Mouse (Mus musculus): ENCODE measurements around the gene Cd276. TPM values are rescaled to one million over a fixed set of nuclear protein-coding genes. Genes with fewer than 3 reads are reported as not detected.

Gene Cd276
- total and polyA plus RNA-seq, 2 experiments from 2014 or later = 26.0 to 26.2 TPM

DNA sequence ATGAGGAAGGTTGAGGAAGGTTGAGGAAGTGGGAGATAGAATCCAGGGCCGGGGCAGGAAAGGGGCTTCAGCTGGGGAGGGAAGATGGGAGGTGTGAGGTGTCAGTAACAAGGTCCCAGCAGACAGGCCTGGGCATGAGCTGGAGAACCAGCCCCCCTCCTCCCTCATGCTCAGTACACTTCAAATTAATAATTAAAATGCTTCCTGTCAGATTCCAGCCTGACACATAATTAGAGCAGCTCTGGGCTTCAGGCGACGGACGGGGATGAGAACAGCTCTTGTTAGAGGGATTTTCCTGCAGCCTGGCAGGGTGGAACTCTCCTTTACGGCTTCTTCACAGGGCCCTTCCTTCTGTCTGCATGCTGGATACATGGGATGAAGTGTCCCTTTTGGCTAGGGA lies 41.5 kb downstream of the Cd276 start:
- no peaks in the 10 kb centered on the region for H3K36me3 ChIP-seq (ENCODE audit: insufficient read depth)
- DNase-seq = no peak
- H3K4me2 ChIP-seq (ENCODE audit: low read depth) = no peak overlapping the region
- no peak overlapping the region for H3K9ac ChIP-seq
- no peak overlapping the region for H3K27ac ChIP-seq (ENCODE audit: low read depth, low read length)
- ATAC-seq = no peak
- H3K9me3 ChIP-seq (ENCODE audit: low read length) = no peaks in the 10 kb centered on the region
- no peaks in the 10 kb centered on the region for H3K27me3 ChIP-seq (ENCODE audit: insufficient read depth, low read length)
- no peak for TF ChIP-seq CTCF (IDR thresholded peaks at IDR 0.05; ENCODE audit: low read depth)
- H3K4me3 ChIP-seq (ENCODE audit: low read depth, low read length) = no peak overlapping the region
- WGBS = 28% methylated on average over 5 of the region's 5 CpGs
- no peaks in the 10 kb centered on the region for H3K4me1 ChIP-seq (ENCODE audit: insufficient read depth)

DNA sequence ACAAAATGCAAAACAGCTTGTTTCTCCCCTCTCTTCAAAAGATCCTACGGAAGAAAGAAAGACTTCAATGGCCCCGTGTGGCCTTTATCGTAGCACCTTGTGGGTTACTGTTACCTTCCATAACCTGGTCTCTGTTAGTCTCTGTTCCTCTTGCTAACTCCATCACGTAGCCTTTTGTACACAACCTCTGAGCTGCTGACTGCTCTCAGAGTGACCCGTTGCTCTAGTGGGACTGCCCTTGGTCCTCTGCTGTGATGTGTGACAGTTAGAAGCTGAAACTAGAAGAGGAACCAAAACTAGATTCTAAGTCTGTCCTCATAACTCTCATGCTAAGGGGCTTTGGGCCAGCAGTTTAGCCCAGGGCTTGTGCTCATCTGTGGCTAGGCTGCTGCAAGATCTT lies 44.8 kb downstream of the Cd276 start:
- WGBS = 84% methylated on average over 5 of the region's 5 CpGs
- Histone ChIP-seq H3K4me3 (ENCODE audit: low read depth, low read length) (no peak overlapping the region), H3K27me3 (ENCODE audit: insufficient read depth, low read length) (no peaks in the 10 kb centered on the region), H3K27ac (ENCODE audit: low read depth, low read length) (no peak overlapping the region), H3K36me3 (ENCODE audit: insufficient read depth) (no peaks in the 10 kb centered on the region), H3K4me2 (ENCODE audit: low read depth) (no peak overlapping the region), H3K4me1 (ENCODE audit: insufficient read depth) (no peaks in the 10 kb centered on the region), H3K9ac (no peak overlapping the region), H3K9me3 (ENCODE audit: low read length) (no peaks in the 10 kb centered on the region)
- ATAC-seq (no peak), DNase-seq (no peak)
- TF ChIP-seq CTCF (IDR thresholded peaks at IDR 0.05; ENCODE audit: low read depth) = no peak

DNA sequence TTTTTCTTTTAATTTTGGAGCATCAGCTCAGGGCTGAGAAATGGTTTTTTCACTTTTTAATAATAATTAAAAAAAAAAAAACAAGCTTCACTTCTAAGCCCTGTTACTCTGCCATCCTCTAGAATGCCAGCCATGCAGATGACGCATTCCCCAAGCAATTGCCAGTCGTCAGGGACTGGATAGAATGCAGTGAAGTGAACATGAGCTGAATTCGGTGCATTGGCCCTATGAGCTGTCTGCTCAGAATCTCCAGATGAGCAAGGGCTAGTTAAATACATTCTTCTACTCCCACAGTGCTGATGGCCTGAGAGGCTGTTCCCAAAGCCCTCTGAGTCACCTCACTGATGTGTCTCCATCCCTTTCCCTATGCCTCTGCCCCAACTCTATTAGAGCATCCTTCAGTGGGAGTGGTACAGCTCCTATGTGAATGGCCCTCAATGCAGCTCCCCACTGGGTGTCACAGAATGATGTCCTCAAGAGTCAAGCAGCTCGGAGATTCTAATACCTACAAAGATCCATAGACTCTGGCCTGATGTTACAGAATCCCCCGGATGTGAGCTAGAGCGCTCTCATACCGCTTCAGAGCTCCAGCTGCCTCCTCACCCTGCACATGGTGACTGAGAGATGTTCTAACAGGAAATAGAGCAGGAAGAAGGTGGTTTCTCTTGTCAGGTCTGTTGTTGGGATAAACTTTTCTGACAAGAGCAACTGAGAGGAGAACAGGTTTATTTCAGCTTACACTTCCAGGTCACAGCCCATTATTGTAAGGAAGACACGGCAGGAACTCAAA lies 47.8 kb downstream of the Cd276 start:
- no peaks in the 10 kb centered on the region for H3K36me3 ChIP-seq (ENCODE audit: insufficient read depth)
- H3K4me3 ChIP-seq (ENCODE audit: low read depth, low read length) = no peak overlapping the region
- TF ChIP-seq CTCF (IDR thresholded peaks at IDR 0.05; ENCODE audit: low read depth) = no peak
- no peak for DNase-seq
- no peak overlapping the region for H3K4me2 ChIP-seq (ENCODE audit: low read depth)
- ATAC-seq = no peak
- H3K9me3 ChIP-seq (ENCODE audit: low read length) = no peaks in the 10 kb centered on the region
- H3K27me3 ChIP-seq (ENCODE audit: insufficient read depth, low read length) = no peaks in the 10 kb centered on the region
- H3K27ac ChIP-seq (ENCODE audit: low read depth, low read length) = no peak overlapping the region
- H3K4me1 ChIP-seq (ENCODE audit: insufficient read depth) = no peaks in the 10 kb centered on the region
- 73% methylated on average over 8 of the region's 8 CpGs for WGBS
- no peak overlapping the region for H3K9ac ChIP-seq

DNA sequence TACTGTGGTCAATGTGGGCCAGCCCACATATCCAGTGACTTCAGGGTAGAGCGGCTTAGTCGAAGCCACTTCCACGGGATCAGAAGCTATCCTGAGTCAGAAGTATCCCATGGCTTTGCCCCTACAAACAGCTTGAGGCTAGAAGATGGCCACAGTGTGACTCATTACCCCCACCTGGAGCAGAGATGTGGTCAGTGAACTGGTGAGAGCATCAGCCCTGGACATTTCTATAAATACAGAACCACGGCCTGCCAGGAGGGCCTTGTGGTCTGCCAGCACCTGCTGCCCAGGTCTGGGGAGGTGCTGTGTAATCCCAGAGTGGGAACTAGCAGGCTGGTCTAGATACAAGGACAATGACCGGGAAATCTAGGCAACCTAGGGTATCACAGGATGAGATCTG lies 54.3 kb downstream of the Cd276 start:
- no peak overlapping the region for H3K4me3 ChIP-seq (ENCODE audit: low read depth, low read length)
- no peaks in the 10 kb centered on the region for H3K27me3 ChIP-seq (ENCODE audit: insufficient read depth, low read length)
- no peaks in the 10 kb centered on the region for H3K9me3 ChIP-seq (ENCODE audit: low read length)
- peaks cover 7% of the 10 kb centered on the region; the same call in 1 of the 2 replicates for H3K36me3 ChIP-seq (ENCODE audit: insufficient read depth)
- H3K27ac ChIP-seq (ENCODE audit: low read depth, low read length) = no peak overlapping the region
- no peak for TF ChIP-seq CTCF (IDR thresholded peaks at IDR 0.05; ENCODE audit: low read depth)
- H3K9ac ChIP-seq = no peak overlapping the region
- H3K4me1 ChIP-seq (ENCODE audit: insufficient read depth) = no peaks in the 10 kb centered on the region
- no peak for DNase-seq
- no peak overlapping the region for H3K4me2 ChIP-seq (ENCODE audit: low read depth)
- ATAC-seq = no peak
- 81% methylated on average over 5 of the region's 5 CpGs for WGBS

DNA sequence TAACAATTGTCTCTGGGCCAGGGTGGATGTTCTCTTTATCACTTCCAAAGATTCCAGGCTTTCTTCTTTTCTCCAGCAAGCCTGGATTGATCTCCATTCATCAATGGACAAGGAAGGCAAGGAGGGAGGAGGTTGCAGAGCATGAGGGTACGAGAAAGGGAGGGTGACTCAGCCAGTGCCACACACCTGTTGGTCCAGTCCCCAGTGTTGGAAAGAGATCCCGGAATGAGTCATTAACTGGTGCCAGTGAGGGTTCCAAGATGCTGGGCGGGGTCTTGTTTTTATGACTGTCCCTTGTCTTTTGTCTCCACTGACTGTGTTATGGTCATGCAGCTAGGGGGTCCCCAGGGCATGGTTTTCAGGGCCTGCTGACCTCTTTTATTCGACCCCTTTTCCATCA lies 57.3 kb downstream of the Cd276 start:
- Histone ChIP-seq H3K36me3 (ENCODE audit: insufficient read depth) (peaks cover 7% of the 10 kb centered on the region; the same call in 1 of the 2 replicates), H3K9me3 (ENCODE audit: low read length) (no peaks in the 10 kb centered on the region), H3K9ac (no peak overlapping the region), H3K4me1 (ENCODE audit: insufficient read depth) (no peaks in the 10 kb centered on the region), H3K4me2 (ENCODE audit: low read depth) (no peak overlapping the region), H3K27me3 (ENCODE audit: insufficient read depth, low read length) (no peaks in the 10 kb centered on the region), H3K4me3 (ENCODE audit: low read depth, low read length) (no peak overlapping the region), H3K27ac (ENCODE audit: low read depth, low read length) (no peak overlapping the region)
- TF ChIP-seq CTCF (IDR thresholded peaks at IDR 0.05; ENCODE audit: low read depth) = no peak
- DNase-seq (no peak), ATAC-seq (no peak)
- WGBS = 63% methylated on average over 4 of the region's 4 CpGs

DNA sequence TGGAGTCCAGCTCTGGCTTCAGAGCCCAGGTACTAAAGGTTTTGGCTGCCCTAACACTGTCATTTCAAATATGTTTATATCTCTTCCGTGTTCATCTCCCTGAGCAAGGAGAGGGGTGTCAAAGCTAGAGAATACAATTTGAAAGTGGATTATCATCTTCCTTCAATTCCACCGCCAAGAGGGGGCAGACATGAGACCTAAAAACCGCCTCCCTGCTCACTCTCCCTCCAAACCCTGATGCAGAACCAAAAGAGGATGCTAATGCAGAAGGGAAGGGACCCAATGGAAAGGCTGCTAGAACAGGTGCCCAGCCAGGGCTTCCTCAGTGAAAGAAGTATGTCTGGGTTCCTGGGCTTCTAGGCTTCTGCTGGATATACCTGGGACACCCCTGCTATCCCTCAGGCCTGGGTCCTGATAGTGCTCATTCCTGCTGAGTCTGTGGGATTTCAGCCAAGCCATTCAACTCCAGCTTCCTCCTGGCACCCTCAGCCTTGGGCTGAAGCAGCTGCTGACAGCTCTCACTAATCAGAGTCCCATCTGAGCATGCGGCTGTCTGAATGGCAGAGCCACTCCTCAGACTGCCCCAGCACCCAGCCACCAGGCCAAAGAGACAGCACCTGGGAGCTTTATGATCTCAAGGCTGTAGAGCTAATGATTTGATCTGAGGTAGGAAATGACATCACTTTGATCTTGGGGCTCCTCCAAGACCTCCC lies 58.6 kb downstream of the Cd276 start:
- ATAC-seq (no peak), DNase-seq (peak; percentile 36)
- H3K4me2 ChIP-seq (ENCODE audit: low read depth) = no peak overlapping the region
- peak; percentile 46 for TF ChIP-seq CTCF (IDR thresholded peaks at IDR 0.05; ENCODE audit: low read depth)
- peaks cover 7% of the 10 kb centered on the region for H3K36me3 ChIP-seq (ENCODE audit: insufficient read depth)
- no peak overlapping the region for H3K9ac ChIP-seq
- 26% methylated on average over 4 of the region's 4 CpGs for WGBS
- no peaks in the 10 kb centered on the region for H3K4me1 ChIP-seq (ENCODE audit: insufficient read depth)
- H3K27me3 ChIP-seq (ENCODE audit: insufficient read depth, low read length) = no peaks in the 10 kb centered on the region
- H3K9me3 ChIP-seq (ENCODE audit: low read length) = no peaks in the 10 kb centered on the region
- H3K4me3 ChIP-seq (ENCODE audit: low read depth, low read length) = no peak overlapping the region
- no peak overlapping the region for H3K27ac ChIP-seq (ENCODE audit: low read depth, low read length)

DNA sequence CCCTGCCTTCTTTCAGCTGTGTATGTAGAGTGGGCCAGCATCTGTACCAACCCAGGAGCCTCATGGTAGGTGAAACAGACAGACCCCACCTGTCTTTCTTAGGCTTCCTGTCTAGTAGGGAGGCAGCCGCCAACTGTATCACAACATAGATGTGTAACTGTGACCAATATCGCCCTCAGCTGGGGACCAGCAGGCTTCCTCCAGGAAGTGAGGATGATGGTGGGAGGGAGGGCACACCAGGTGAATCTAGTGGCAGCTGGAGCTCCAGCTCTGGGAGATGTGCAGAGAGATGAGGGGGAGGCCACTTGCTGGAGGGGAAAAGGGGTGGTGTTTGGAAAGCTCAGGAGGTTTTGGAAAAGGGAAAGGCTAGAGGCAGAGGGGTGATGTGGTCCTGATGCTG lies 60.2 kb downstream of the Cd276 start:
- ATAC-seq (no peak), DNase-seq (no peak)
- Histone ChIP-seq H3K4me1 (ENCODE audit: insufficient read depth) (peaks cover 8% of the 10 kb centered on the region; the same call in 1 of the 2 replicates), H3K4me2 (ENCODE audit: low read depth) (no peak overlapping the region), H3K27me3 (ENCODE audit: insufficient read depth, low read length) (no peaks in the 10 kb centered on the region), H3K9ac (no peak overlapping the region), H3K4me3 (ENCODE audit: low read depth, low read length) (no peak overlapping the region), H3K9me3 (ENCODE audit: low read length) (no peaks in the 10 kb centered on the region), H3K36me3 (ENCODE audit: insufficient read depth) (peaks cover 4% of the 10 kb centered on the region), H3K27ac (ENCODE audit: low read depth, low read length) (no peak overlapping the region)
- no peak for TF ChIP-seq CTCF (IDR thresholded peaks at IDR 0.05; ENCODE audit: low read depth)
- 79% methylated on average over 2 of the region's 2 CpGs for WGBS
